Mouse (Mus musculus) ES-Bruce4 (cell line): ENCODE measurements around the gene Plekha1. TPM values are rescaled to one million over a fixed set of nuclear protein-coding genes. Genes with fewer than 3 reads are reported as not detected.

ENCODE experiments used
- H3K27ac ChIP-seq: 2 replicates; pipeline ENCODE4 v1.5.1; 2012; ENCODE audit warnings: low read length, inconsistent platforms; ENCODE audit not compliant: insufficient read depth
- H3K27me3 ChIP-seq: 2 replicates; pipeline ENCODE4 v1.6.1; 2012; ENCODE audit warnings: mild to moderate bottlenecking, low read length, inconsistent platforms; ENCODE audit not compliant: control insufficient read depth, poor library complexity, insufficient read depth, severe bottlenecking
- H3K36me3 ChIP-seq: 2 replicates; pipeline ENCODE4 v1.6.1; 2012; ENCODE audit warnings: inconsistent platforms, mild to moderate bottlenecking, low read length, moderate library complexity; ENCODE audit not compliant: control insufficient read depth, poor library complexity, insufficient read depth, severe bottlenecking
- H3K4me1 ChIP-seq: one replicate; pipeline ENCODE4 v1.8.1; 2011; ENCODE audit warnings: low read length; ENCODE audit not compliant: control insufficient read depth, insufficient read depth
- H3K4me3 ChIP-seq: 2 replicates; pipeline ENCODE4 v1.5.1; 2011; ENCODE audit warnings: low read depth, mild to moderate bottlenecking, low read length
- H3K9ac ChIP-seq: 2 replicates; pipeline ENCODE4 v1.6.1; 2012; ENCODE audit warnings: low read depth, mild to moderate bottlenecking, inconsistent platforms; ENCODE audit not compliant: poor library complexity, severe bottlenecking
- H3K9me3 ChIP-seq: replicated peaks from 2 replicates; pipeline ENCODE4 v1.6.1; 2012; ENCODE audit warnings: mild to moderate bottlenecking, low read length, inconsistent platforms; ENCODE audit not compliant: control insufficient read depth, poor library complexity, insufficient read depth, severe bottlenecking
- CTCF ChIP-seq: IDR thresholded peaks from one replicate; pipeline ENCODE4 v1.8.1; 2011; ENCODE audit warnings: low read depth, low read length
- EP300 ChIP-seq: IDR thresholded peaks from 2 replicates; pipeline ENCODE4 v1.6.1; 2011; ENCODE audit warnings: low read depth, low read length; ENCODE audit not compliant: insufficient read depth
- POLR2A ChIP-seq: IDR thresholded peaks from one replicate; pipeline ENCODE4 v1.8.1; 2011; ENCODE audit warnings: low read length; ENCODE audit not compliant: insufficient read depth
- polyA plus RNA-seq: library from polyadenylated mRNA; stranded (reverse); fragments of >200 nt; gene quantifications from 2 replicates; pipeline ENCODE4 v1.2.4, GENCODE M21; 2011; ENCODE audit warnings: low read depth; ENCODE audit not compliant: missing spikeins, insufficient read depth, insufficient read length

Plekha1 gene
- polyA plus RNA-seq, 1 experiment, result 196 TPM

- H3K9me3 ChIP-seq, result no peaks in the 10 kb centered on the region
- peaks cover 3% of the 10 kb centered on the region for H3K36me3 ChIP-seq
- H3K27me3 ChIP-seq, result no peaks in the 10 kb centered on the region
- H3K9ac ChIP-seq, result no peak overlapping the region
- H3K4me1 ChIP-seq, result peaks cover 4% of the 10 kb centered on the region
- peak overlapping the region; percentile 75 for H3K27ac ChIP-seq
- no peak overlapping the region for H3K4me3 ChIP-seq
- no peak for TF ChIP-seq POLR2A
- TF ChIP-seq CTCF, result no peak
- no peak for TF ChIP-seq EP300
These were observed 25.3 kb downstream of the Plekha1 start for GRCm38 (mm10) chr7:130890871-130891270.

- H3K4me1 ChIP-seq, result peaks cover 4% of the 10 kb centered on the region
- H3K9me3 ChIP-seq, result no peaks in the 10 kb centered on the region
- no peaks in the 10 kb centered on the region for H3K27me3 ChIP-seq
- no peak overlapping the region for H3K4me3 ChIP-seq
- no peak overlapping the region for H3K27ac ChIP-seq
- H3K36me3 ChIP-seq, result peaks cover 9% of the 10 kb centered on the region
- H3K9ac ChIP-seq, result no peak overlapping the region
- no peak for TF ChIP-seq CTCF
- no peak for TF ChIP-seq POLR2A
- TF ChIP-seq EP300, result no peak
These were observed 27.4 kb downstream of the Plekha1 start for GRCm38 (mm10) chr7:130892973-130893372.

- Histone ChIP-seq H3K9ac (no peak overlapping the region), H3K36me3 (peaks cover 13% of the 10 kb centered on the region), H3K27ac (no peak overlapping the region), H3K4me3 (no peak overlapping the region), H3K9me3 (no peaks in the 10 kb centered on the region), H3K4me1 (peaks cover 2% of the 10 kb centered on the region), H3K27me3 (no peaks in the 10 kb centered on the region)
- TF ChIP-seq EP300 (no peak), CTCF (no peak), POLR2A (no peak)
These were observed 29.5 kb downstream of the Plekha1 start for GRCm38 (mm10) chr7:130894931-130895617.

GRCm38 (mm10) chr7:130895618-130895945 is 30.0 kb downstream of the Plekha1 start:
- H3K4me1 ChIP-seq, result no peaks in the 10 kb centered on the region
- peaks cover 13% of the 10 kb centered on the region for H3K36me3 ChIP-seq
- no peak overlapping the region for H3K4me3 ChIP-seq
- no peaks in the 10 kb centered on the region for H3K9me3 ChIP-seq
- TF ChIP-seq POLR2A (no peak), CTCF (no peak), EP300 (no peak)
- H3K9ac ChIP-seq, result no peak overlapping the region
- no peak overlapping the region for H3K27ac ChIP-seq
- no peaks in the 10 kb centered on the region for H3K27me3 ChIP-seq

- Histone ChIP-seq H3K27ac (no peak overlapping the region), H3K4me1 (no peaks in the 10 kb centered on the region), H3K9ac (no peak overlapping the region), H3K36me3 (peaks cover 16% of the 10 kb centered on the region), H3K4me3 (no peak overlapping the region), H3K9me3 (no peaks in the 10 kb centered on the region), H3K27me3 (no peaks in the 10 kb centered on the region)
- TF ChIP-seq POLR2A (no peak), EP300 (no peak), CTCF (no peak)
These were observed 30.5 kb downstream of the Plekha1 start for GRCm38 (mm10) chr7:130896064-130896463.

- H3K27me3 ChIP-seq, result no peaks in the 10 kb centered on the region
- peaks cover 19% of the 10 kb centered on the region for H3K36me3 ChIP-seq
- TF ChIP-seq POLR2A, result no peak
- TF ChIP-seq EP300, result no peak
- TF ChIP-seq CTCF, result no peak
- no peak overlapping the region for H3K9ac ChIP-seq
- no peaks in the 10 kb centered on the region for H3K9me3 ChIP-seq
- H3K4me1 ChIP-seq, result no peaks in the 10 kb centered on the region
- no peak overlapping the region for H3K27ac ChIP-seq
- H3K4me3 ChIP-seq, result no peak overlapping the region
These were observed 31.6 kb downstream of the Plekha1 start for GRCm38 (mm10) chr7:130897201-130897600.
